Comparison of ENCODE assay signal across 8 mouse cellular contexts in the genomic region with DNA sequence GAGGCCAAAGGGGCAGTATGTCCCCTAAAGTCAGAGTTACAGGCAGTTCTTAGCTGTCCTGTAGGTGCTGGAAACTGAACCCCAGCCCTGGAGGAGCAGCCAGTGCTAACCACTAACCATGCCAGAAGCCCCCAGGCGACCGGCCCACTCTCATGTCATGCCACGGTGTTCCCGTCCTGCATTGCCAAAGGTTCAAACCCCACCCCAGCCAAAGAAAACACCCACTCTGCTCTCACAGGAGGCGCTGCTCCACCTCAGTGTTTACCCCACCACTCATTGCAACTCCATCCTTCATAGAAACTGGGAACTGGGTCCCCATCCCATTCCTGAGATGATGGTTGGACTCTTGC. TPM values are rescaled to one million over a fixed set of nuclear protein-coding genes. Genes with fewer than 3 reads are reported as not detected.
DNase-seq lines count a peak whose midpoint lies in the region; ATAC-seq and TF ChIP-seq lines count a peak whose summit lies in the region.
"Had no signal": no experiment of that assay in that cellular context is flagged by ENCODE, and none has a peak within 500 bp of the region (broad histone marks: within the 10 kb centered on the region; RNA-seq: fewer than 3 reads in every experiment).

No protein-coding gene starts in this region.

- H3K27ac ChIP-seq in hindbrain, embryonic 12.5 days = no peak overlapping the region
- H3K27ac ChIP-seq in hindbrain, embryonic 14.5 days = no peak overlapping the region
- no peak overlapping the region for H3K27ac ChIP-seq in neural tube, embryonic 12.5 days
- H3K27ac ChIP-seq in limb, embryonic 12.5 days = no peak overlapping the region
- H3K27ac ChIP-seq in stomach, postnatal 0 days (replicated peaks) = 0 out of 2 replicates have a peak overlapping the region, but pooled peaks have one; percentile 13

- TF ChIP-seq EP300 in stomach, postnatal 0 days (optimal IDR thresholded peaks at IDR 0.05) = no peak

- no peak overlapping the region for H3K9ac ChIP-seq in hindbrain, embryonic 12.5 days
- no peak overlapping the region for H3K9ac ChIP-seq in hindbrain, embryonic 14.5 days
- H3K9ac ChIP-seq in neural tube, embryonic 12.5 days = no peak overlapping the region
- H3K9ac ChIP-seq in limb, embryonic 12.5 days (replicated peaks) = no peak overlapping the region
- H3K9ac ChIP-seq in stomach, postnatal 0 days (ENCODE audit: low read length) = 0 out of 2 replicates have a peak overlapping the region, but pooled peaks have one; percentile 8

- H3K4me3 ChIP-seq in hindbrain, embryonic 12.5 days = no peak overlapping the region
- no peak overlapping the region for H3K4me3 ChIP-seq in hindbrain, embryonic 14.5 days (replicated peaks; ENCODE audit: low read length)
- H3K4me3 ChIP-seq in neural tube, embryonic 12.5 days = no peak overlapping the region
- no peak overlapping the region for H3K4me3 ChIP-seq in limb, embryonic 12.5 days (replicated peaks)
- no peak overlapping the region for H3K4me3 ChIP-seq in stomach, postnatal 0 days (ENCODE audit: low read depth, low read length)

- no peak overlapping the region for H3K4me2 ChIP-seq in hindbrain, embryonic 12.5 days (replicated peaks)
- H3K4me2 ChIP-seq in hindbrain, embryonic 14.5 days (replicated peaks) = no peak overlapping the region
- no peak overlapping the region for H3K4me2 ChIP-seq in neural tube, embryonic 12.5 days (replicated peaks)
- no peak overlapping the region for H3K4me2 ChIP-seq in limb, embryonic 12.5 days
- H3K4me2 ChIP-seq in stomach, postnatal 0 days (replicated peaks; ENCODE audit: low read depth) = no peak overlapping the region

- TF ChIP-seq CTCF in stomach, postnatal 0 days (IDR thresholded peaks at IDR 0.05; ENCODE audit: low read depth) = no peak

- H3K27me3 ChIP-seq in hindbrain, embryonic 12.5 days = no peaks in the 10 kb centered on the region
- no peaks in the 10 kb centered on the region for H3K27me3 ChIP-seq in hindbrain, embryonic 14.5 days (ENCODE audit: control insufficient read depth, insufficient read depth, low read length)
- H3K27me3 ChIP-seq in neural tube, embryonic 12.5 days (replicated peaks) = no peaks in the 10 kb centered on the region
- no peaks in the 10 kb centered on the region for H3K27me3 ChIP-seq in limb, embryonic 12.5 days
- H3K27me3 ChIP-seq in stomach, postnatal 0 days (ENCODE audit: control insufficient read depth, insufficient read depth, low read length) = no peaks in the 10 kb centered on the region

- H3K9me3 ChIP-seq in hindbrain, embryonic 12.5 days (replicated peaks) = no peaks in the 10 kb centered on the region
- H3K9me3 ChIP-seq in hindbrain, embryonic 14.5 days (ENCODE audit: control insufficient read depth, low read length) = no peaks in the 10 kb centered on the region
- no peaks in the 10 kb centered on the region for H3K9me3 ChIP-seq in neural tube, embryonic 12.5 days
- no peaks in the 10 kb centered on the region for H3K9me3 ChIP-seq in limb, embryonic 12.5 days
- no peaks in the 10 kb centered on the region for H3K9me3 ChIP-seq in stomach, postnatal 0 days (ENCODE audit: control insufficient read depth, low read length)

- 91% methylated on average over 5 of the region's 5 CpGs for WGBS in hindbrain, embryonic 12.5 days
- WGBS in hindbrain, embryonic 14.5 days = 86% methylated on average over 5 of the region's 5 CpGs
- 92% methylated on average over 5 of the region's 5 CpGs for whole genome bisulfite sequencing in neural tube, embryonic 12.5 days
- WGBS in limb, embryonic 12.5 days = 86% methylated on average over 5 of the region's 5 CpGs
- 78% methylated on average over 5 of the region's 5 CpGs for WGBS in stomach, postnatal 0 days

- no peak for DNase-seq in hindbrain, embryonic 14.5 days (ENCODE audit: low spot score)
- no peak for DNase-seq in neural tube, embryonic 10.5 days (ENCODE audit: extremely low spot score, low spot score)
- no peak for DNase-seq in stomach, postnatal 0 days (ENCODE audit: low spot score)
- no peak for DNase-seq in urinary bladder, postnatal 10 days (ENCODE audit: low spot score)
- DNase-seq: right cerebral cortex, postnatal 14 days had no signal

- H3K36me3 ChIP-seq in hindbrain, embryonic 12.5 days = peaks cover 9% of the 10 kb centered on the region
- H3K36me3 ChIP-seq in hindbrain, embryonic 14.5 days (replicated peaks; ENCODE audit: control insufficient read depth, insufficient read depth) = peaks cover 27% of the 10 kb centered on the region
- H3K36me3 ChIP-seq in neural tube, embryonic 12.5 days = peaks cover 18% of the 10 kb centered on the region
- peaks cover 25% of the 10 kb centered on the region for H3K36me3 ChIP-seq in limb, embryonic 12.5 days
- no peaks in the 10 kb centered on the region for H3K36me3 ChIP-seq in stomach, postnatal 0 days (ENCODE audit: control insufficient read depth, insufficient read depth, low read length)

- ATAC-seq in hindbrain, embryonic 12.5 days (ENCODE audit: low FRiP score) = peak; percentile 33
- ATAC-seq in hindbrain, embryonic 14.5 days (ENCODE audit: low FRiP score) = no peak; the same call in 1 of the 2 replicates
- peak; percentile 42; the same call in 1 of the 2 replicates for ATAC-seq in neural tube, embryonic 12.5 days (ENCODE audit: low FRiP score, low read depth)
- ATAC-seq in limb, embryonic 12.5 days (ENCODE audit: insufficient number of reproducible peaks, insufficient read depth, low FRiP score, low TSS enrichment, low read depth) = 0 out of 2 replicates have a peak, but pooled peaks have one; percentile 28
- no peak for ATAC-seq in stomach, postnatal 0 days (ENCODE audit: low FRiP score, low TSS enrichment)

- peaks cover 5% of the 10 kb centered on the region; the same call in 1 of the 2 replicates for H3K4me1 ChIP-seq in hindbrain, embryonic 12.5 days
- no peaks in the 10 kb centered on the region for H3K4me1 ChIP-seq in hindbrain, embryonic 14.5 days (replicated peaks; ENCODE audit: control insufficient read depth, insufficient read depth, low read length)
- no peaks in the 10 kb centered on the region for H3K4me1 ChIP-seq in neural tube, embryonic 12.5 days
- peaks cover 10% of the 10 kb centered on the region; the same call in 1 of the 2 replicates for H3K4me1 ChIP-seq in limb, embryonic 12.5 days (replicated peaks)
- H3K4me1 ChIP-seq in stomach, postnatal 0 days (replicated peaks; ENCODE audit: control insufficient read depth, insufficient read depth) = 0 out of 2 replicates have a peak, but pooled peaks cover 2% of the 10 kb centered on the region

RNA-seq across cellular contexts. Expression of a gene that starts 36.3 kb away (rescaled TPM):
- 20.7 and 23.2 TPM in 2 replicates for polyA plus RNA-seq in hindbrain, embryonic 12.5 days (2016; fragmentation: Nextera tagmentation; extraction: Ambion mirVana)
- polyA plus RNA-seq in hindbrain, embryonic 14.5 days (2014; fragmentation: Nextera tagmentation; extraction: Ambion mirVana) = 15.9 and 16.9 TPM in 2 replicates
- 20.2 and 20.3 TPM in 2 replicates for polyA plus RNA-seq in neural tube, embryonic 12.5 days (2016; fragmentation: Nextera tagmentation; extraction: Ambion mirVana)
- polyA plus RNA-seq in limb, embryonic 12.5 days (2016; fragmentation: Nextera tagmentation; extraction: Ambion mirVana) = 19.4 and 20.2 TPM in 2 replicates
- 6.9 and 7.8 TPM in 2 replicates for polyA plus RNA-seq in stomach, postnatal 0 days (2015; fragmentation: Nextera tagmentation; extraction: Ambion mirVana)

Comparison
In these comparisons a context has a peak if more than half of its experiments do, and no peak if none do; other contexts are left out.
1. ATAC-seq: peak in hindbrain, embryonic 12.5 days (single experiment), neural tube, embryonic 12.5 days (single experiment) and limb, embryonic 12.5 days (single experiment); none in hindbrain, embryonic 14.5 days (single experiment) and stomach, postnatal 0 days (single experiment).